Mouse (Mus musculus) hindbrain, postnatal 0 days (tissue): ENCODE data around the gene Ldlrap1. TPM values are rescaled to one million over a fixed set of nuclear protein-coding genes. Genes with fewer than 3 reads are reported as not detected.
"Not testable (repeated sequence)": the region's sequence is repeated elsewhere in the genome, so short reads cannot be mapped to it uniquely, and the experiment has no call there.

ENCODE experiments used
- ATAC-seq: fragments of 200-750 bp; cut with Nextera tagmentation; 2 replicates; pipeline ENCODE4 v1.8.0; 2017; ENCODE audit warnings: mild to moderate bottlenecking, moderate TSS enrichment, moderate library complexity
- DNase-seq: peaks from one replicate; pipeline ENCODE4 v3.0.0-alpha.2; 2015; ENCODE audit warnings: low spot score
- H3K27ac ChIP-seq: fragments of 300-500 bp; sonication (generic); 2 replicates; pipeline ENCODE4 v1.5.1; 2014; ENCODE audit warnings: mild to moderate bottlenecking
- H3K27me3 ChIP-seq: fragments of 300-500 bp; sonication (generic); 2 replicates; pipeline ENCODE4 v1.6.1; 2014; ENCODE audit warnings: low read length, mixed read lengths; ENCODE audit not compliant: insufficient read depth
- H3K36me3 ChIP-seq: fragments of 300-500 bp; sonication (generic); 2 replicates; pipeline ENCODE4 v1.6.1; 2014; ENCODE audit warnings: low read length, mixed read lengths; ENCODE audit not compliant: insufficient read depth
- H3K4me1 ChIP-seq: fragments of 300-500 bp; sonication (generic); 2 replicates; pipeline ENCODE4 v1.6.1; 2014; ENCODE audit warnings: antibody characterized with exemption, low read length, mixed read lengths; ENCODE audit not compliant: insufficient read depth
- H3K4me2 ChIP-seq: fragments of 300-500 bp; sonication (generic); 2 replicates; pipeline ENCODE4 v1.6.1; 2014; ENCODE audit warnings: low read depth, mild to moderate bottlenecking, low read length, moderate library complexity, mixed read lengths
- H3K4me3 ChIP-seq: fragments of 300-500 bp; sonication (generic); 2 replicates; pipeline ENCODE4 v1.5.1; 2014; ENCODE audit warnings: low read length
- H3K9ac ChIP-seq: fragments of 300-500 bp; sonication (generic); replicated peaks from 2 replicates; pipeline ENCODE4 v1.6.1; 2014; ENCODE audit warnings: mild to moderate bottlenecking, low read length, moderate library complexity, mixed read lengths
- H3K9me3 ChIP-seq: fragments of 300-500 bp; sonication (generic); 2 replicates; pipeline ENCODE4 v1.6.1; 2016; ENCODE audit warnings: low read length, mixed read lengths
- CTCF ChIP-seq: IDR thresholded peaks from 2 replicates; pipeline ENCODE4 v1.5.1; 2016; ENCODE audit warnings: antibody characterized with exemption, control low read depth, low read depth
- WGBS: fragments of 180-500 bp; shearing (Covaris S2); extraction: QIAGEN DNeasy Blood & Tissue Kit; methylation state at CpG from one replicate; pipeline ENCODE4 v1.1.7; 2014; 5-methylcytosine and 5-hydroxymethylcytosine counted together
- polyA plus RNA-seq: library from polyadenylated mRNA; unstranded; fragments of >200 nt; fragmentation: Nextera tagmentation; extraction: Ambion mirVana; gene quantifications from 2 replicates; pipeline ENCODE4 v1.2.1, GENCODE M21; 2015
- total RNA-seq: library from RNA; depleted of rRNA; stranded (reverse); fragments of >200 nt; gene quantifications from 2 replicates; pipeline ENCODE4 v1.2.3, GENCODE M21; 2014

Gene Ldlrap1
- total and polyA plus RNA-seq, 2 experiments from 2014 or later = 2.7 to 3.1 TPM

DNA sequence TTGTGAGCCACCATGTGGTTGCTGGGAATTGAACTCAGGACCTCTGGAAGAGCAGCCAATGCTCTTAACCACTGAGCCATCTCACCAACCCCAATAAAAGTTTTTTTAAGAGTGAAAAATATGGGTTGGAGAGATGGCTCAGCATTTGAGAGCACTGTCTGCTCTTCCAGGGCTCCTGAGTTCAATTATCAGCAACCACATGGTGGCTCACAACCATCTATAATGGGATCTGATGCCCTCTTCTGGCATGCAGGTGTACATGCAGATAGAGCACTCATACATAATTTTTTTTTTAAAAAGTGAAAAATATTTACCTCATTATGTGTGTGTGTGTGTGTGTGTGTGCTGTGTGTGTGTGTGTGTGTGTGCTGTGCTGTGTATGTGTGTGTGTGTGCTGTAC is 27.1 kb upstream of the Ldlrap1 start:
- not testable (repeated sequence) for H3K9me3 ChIP-seq, H3K27ac ChIP-seq, H3K4me2 ChIP-seq, H3K27me3 ChIP-seq, H3K9ac ChIP-seq, H3K4me1 ChIP-seq, H3K4me3 ChIP-seq, ATAC-seq, H3K36me3 ChIP-seq, DNase-seq
- peak; percentile 38 for TF ChIP-seq CTCF

DNA sequence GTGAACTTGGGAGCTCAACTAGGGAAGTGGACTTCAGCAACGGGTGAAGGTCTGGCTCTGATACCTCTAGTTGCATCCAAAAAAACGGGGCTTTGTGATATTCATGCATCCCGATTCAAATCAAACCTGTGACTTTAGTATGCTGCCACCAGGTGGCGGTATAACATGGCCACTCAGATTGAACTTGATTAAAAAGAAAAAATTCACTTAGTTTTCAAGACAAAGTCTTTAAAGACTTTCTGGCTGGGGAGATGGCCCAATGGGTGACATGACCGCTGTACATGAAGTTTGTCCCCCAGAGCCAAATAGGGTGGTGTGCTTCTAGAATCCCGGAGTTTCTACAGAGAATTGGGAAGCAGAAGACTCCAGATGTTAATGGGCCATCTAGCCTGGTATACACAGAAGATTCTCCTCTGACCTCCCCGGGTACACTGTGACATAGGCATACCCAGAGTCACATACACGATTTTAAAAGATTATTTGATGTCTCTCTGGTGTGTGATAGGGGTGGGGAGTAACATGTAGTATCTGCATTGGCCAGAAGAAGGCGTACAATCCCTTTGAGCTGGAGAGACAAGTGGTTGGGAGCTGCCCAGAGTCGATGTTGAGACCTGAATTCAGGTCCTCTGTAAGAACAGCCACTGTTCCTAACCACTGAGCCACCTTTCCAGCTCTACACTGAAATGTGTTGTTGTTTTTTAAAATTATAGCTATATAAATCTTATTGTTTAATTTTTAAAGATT is 25.6 kb upstream of the Ldlrap1 start:
- ATAC-seq (no peak), DNase-seq (peak; percentile 81)
- no peak overlapping the region for H3K4me2 ChIP-seq
- no peaks in the 10 kb centered on the region for H3K27me3 ChIP-seq
- H3K9ac ChIP-seq = no peak overlapping the region
- no peak overlapping the region for H3K4me3 ChIP-seq
- H3K4me1 ChIP-seq = no peaks in the 10 kb centered on the region
- no peak overlapping the region for H3K27ac ChIP-seq
- H3K36me3 ChIP-seq = no peaks in the 10 kb centered on the region
- peak; percentile 84 for TF ChIP-seq CTCF
- 47% methylated on average over 10 of the region's 10 CpGs for WGBS
- H3K9me3 ChIP-seq = no peaks in the 10 kb centered on the region

DNA sequence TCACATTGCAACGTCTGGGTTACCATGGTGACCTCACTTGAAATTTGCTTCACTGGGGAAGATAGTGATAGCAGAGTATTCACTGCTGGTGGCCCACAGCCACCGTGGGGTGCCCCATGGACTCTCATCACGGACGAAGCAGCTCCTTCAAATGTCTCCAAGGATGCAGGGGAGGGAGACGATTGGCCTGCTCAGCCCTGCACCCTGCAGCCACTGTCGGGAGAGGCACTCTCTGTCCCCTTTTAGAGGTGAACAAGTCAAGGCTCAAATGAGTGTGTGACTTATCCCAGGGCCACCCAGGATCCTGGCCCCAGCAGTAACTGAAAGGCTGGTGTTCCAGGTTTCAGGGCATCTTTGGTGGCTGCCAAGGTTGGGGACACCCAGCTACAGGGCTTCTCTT is 23.9 kb upstream of the Ldlrap1 start:
- no peak; the same call in 1 of the 2 replicates for ATAC-seq
- H3K27me3 ChIP-seq = no peaks in the 10 kb centered on the region
- H3K36me3 ChIP-seq = no peaks in the 10 kb centered on the region
- no peaks in the 10 kb centered on the region for H3K9me3 ChIP-seq
- no peak overlapping the region for H3K4me3 ChIP-seq
- no peak overlapping the region for H3K4me2 ChIP-seq
- H3K4me1 ChIP-seq = no peaks in the 10 kb centered on the region
- TF ChIP-seq CTCF = no peak
- peak; percentile 31 for DNase-seq
- H3K27ac ChIP-seq = no peak overlapping the region
- no peak overlapping the region for H3K9ac ChIP-seq
- WGBS = 34% methylated on average over 6 of the region's 6 CpGs

DNA sequence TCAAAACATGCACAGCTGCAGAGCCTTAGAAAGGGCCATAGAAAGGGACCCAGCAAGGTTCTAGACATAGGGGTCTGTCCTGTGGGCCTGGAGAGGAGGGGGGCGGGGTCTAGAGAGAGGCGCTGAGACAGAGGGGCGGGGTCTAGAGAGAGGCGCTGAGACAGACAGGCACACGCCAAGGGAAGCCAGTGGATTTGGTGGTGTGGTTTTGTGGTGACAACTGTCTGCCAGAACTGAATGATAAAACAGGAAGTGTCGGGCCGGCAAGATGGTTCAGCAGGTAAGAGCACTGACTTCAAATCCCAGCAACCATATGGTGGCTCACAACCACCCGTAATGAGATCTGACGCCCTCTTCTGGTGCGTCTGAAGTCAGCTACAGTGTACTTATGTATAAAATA is 19.1 kb upstream of the Ldlrap1 start:
- Histone ChIP-seq H3K4me1 (no peaks in the 10 kb centered on the region), H3K9ac (no peak overlapping the region), H3K4me3 (no peak overlapping the region), H3K27ac (no peak overlapping the region), H3K36me3 (no peaks in the 10 kb centered on the region), H3K27me3 (no peaks in the 10 kb centered on the region), H3K9me3 (no peaks in the 10 kb centered on the region), H3K4me2 (no peak overlapping the region)
- 44% methylated on average over 10 of the region's 10 CpGs for whole genome bisulfite sequencing
- TF ChIP-seq CTCF = no peak
- DNase-seq (no peak), ATAC-seq (no peak)

DNA sequence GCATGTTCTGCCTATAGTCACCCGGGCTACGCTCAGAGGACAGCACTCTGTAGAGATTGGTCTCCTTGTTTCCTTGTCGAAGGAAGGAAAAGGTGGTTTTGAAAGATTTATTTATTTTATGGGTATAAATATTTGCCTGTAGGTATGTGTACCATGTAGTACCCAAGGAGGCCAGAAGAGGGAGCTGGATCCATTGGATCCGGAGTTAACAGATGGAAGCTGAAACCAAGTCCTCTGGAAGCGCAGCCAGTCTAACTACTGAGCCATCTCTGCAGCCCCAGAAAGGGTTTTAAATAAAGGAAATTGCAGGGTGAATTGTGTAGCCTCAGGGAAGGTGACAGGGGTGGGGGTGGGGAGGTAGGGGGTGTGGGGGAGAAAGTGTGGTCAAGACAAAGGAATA is 16.9 kb upstream of the Ldlrap1 start:
- no peaks in the 10 kb centered on the region for H3K27me3 ChIP-seq
- H3K9ac ChIP-seq = no peak overlapping the region
- 52% methylated on average over 5 of the region's 5 CpGs for WGBS
- no peaks in the 10 kb centered on the region for H3K36me3 ChIP-seq
- H3K4me3 ChIP-seq = no peak overlapping the region
- peak; percentile 69 for DNase-seq
- peak; percentile 68 for TF ChIP-seq CTCF
- H3K4me2 ChIP-seq = no peak overlapping the region
- H3K4me1 ChIP-seq = no peaks in the 10 kb centered on the region
- H3K9me3 ChIP-seq = no peaks in the 10 kb centered on the region
- no peak for ATAC-seq
- H3K27ac ChIP-seq = no peak overlapping the region

DNA sequence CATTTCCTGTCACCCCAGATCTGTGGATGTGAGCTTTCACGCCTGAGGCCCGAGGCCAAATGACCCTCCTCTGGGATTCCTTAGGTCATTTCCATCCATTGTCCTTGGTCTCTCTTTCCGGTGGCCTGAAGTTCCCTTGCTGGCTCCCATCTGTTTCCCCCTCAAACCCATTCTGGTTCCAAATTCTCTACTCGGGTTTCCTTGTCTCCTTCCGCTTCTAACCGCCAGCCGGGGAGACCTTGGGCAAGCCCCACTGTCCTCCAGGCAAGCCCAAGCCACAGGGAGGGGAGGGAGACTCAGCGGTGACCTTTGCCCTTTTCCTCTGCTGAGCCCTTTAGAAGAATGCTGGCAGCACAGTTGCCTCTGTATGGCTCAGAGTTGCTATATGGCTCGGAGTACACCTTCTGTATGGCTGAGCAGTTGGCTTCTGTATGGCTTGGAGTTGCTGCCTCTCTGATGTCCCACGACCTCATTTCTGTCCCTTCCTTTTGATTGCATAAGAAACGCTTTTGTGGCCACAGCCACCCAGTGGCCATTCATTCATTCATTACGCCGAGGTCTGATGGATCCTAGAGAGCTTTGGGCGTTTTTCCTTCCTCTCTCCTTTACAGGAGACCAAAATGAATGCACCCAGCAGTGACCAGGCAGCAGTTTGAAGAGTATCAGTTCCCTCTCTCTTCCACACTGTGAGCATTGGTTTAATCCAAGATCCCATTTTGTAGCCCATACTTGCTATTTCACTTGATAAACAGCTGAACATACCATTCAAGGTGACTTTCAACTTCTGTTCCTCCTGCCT is 11.5 kb upstream of the Ldlrap1 start:
- Histone ChIP-seq H3K27me3 (no peaks in the 10 kb centered on the region), H3K9me3 (no peaks in the 10 kb centered on the region), H3K27ac (no peak overlapping the region), H3K4me1 (no peaks in the 10 kb centered on the region), H3K4me2 (no peak overlapping the region), H3K4me3 (no peak overlapping the region), H3K36me3 (no peaks in the 10 kb centered on the region), H3K9ac (no peak overlapping the region)
- TF ChIP-seq CTCF = no peak
- ATAC-seq (no peak), DNase-seq (no peak)
- WGBS = 34% methylated on average over 14 of the region's 14 CpGs

DNA sequence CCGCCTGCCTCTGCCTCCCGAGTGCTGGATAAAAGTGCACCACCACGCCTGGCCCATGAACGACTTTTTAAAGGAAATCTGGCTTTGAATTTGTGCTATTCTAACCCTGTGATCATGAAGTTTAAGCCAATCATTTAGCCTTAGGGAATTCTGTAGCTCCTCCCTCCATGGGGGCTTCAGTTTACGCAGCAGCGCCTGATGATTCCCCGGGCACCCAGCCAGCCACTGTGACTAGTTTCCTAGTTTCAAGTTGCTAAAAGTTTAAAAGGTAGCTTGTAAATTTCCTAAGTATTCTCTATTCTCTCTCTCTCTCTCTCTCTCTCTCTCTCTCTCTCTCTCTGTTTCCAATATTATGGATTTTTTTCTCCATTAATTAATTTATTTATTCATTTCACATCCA is 8.4 kb upstream of the Ldlrap1 start:
- H3K4me3 ChIP-seq = no peak overlapping the region
- DNase-seq = no peak
- no peak overlapping the region for H3K27ac ChIP-seq

More for the DNA sequence above, 8.4 kb upstream of the Ldlrap1 start:
- Histone ChIP-seq H3K9me3 (no peaks in the 10 kb centered on the region), H3K4me1 (no peaks in the 10 kb centered on the region), H3K9ac (no peak overlapping the region), H3K27me3 (no peaks in the 10 kb centered on the region), H3K4me2 (no peak overlapping the region), H3K36me3 (no peaks in the 10 kb centered on the region)
- 68% methylated on average over 7 of the region's 7 CpGs for WGBS
- TF ChIP-seq CTCF = no peak
- ATAC-seq = no peak
